Mouse (Mus musculus): ENCODE measurements around the gene Tigit.

Tigit gene

GRCm38 (mm10) chr16:43663978-43664579, at the start of gene Tigit:
Gene Tigit, minus strand, starts transcription at chr16:43664146.
- DNase-seq (ENCODE audit: low read depth, low spot score) = no peak

GRCm38 (mm10) chr16:43711361-43711760, 47.4 kb upstream of the Tigit start:
- no peak for DNase-seq (ENCODE audit: low read depth, low spot score)

GRCm38 (mm10) chr16:43710651-43711050, 46.7 kb upstream of the Tigit start:
- no peak for DNase-seq (ENCODE audit: low read depth, low spot score)

- DNase-seq (ENCODE audit: low read depth, low spot score) = no peak
Observed at GRCm38 (mm10) chr16:43710134-43710475, 46.2 kb upstream of the Tigit start.

- DNase-seq (ENCODE audit: low read depth, low spot score) = no peak
Observed at GRCm38 (mm10) chr16:43709432-43710133, 45.6 kb upstream of the Tigit start.

DNA sequence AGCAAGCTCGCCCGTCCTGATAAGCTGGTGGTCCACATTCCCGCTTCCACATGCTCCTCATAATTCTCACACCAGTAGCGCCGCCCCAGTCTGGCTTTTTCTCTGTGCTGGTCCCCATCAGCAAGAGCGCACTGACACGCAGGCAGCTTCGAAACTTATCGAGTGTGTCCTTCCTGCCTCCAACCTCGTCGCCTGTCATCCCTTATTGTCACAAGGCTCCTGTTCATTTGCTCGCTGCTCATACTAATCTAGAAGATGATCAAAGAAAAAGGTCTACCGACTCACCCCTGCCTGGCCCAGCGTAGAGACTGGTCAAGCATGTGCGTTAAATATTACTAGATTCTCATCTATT, 45.1 kb upstream of the Tigit start:
- no peak for DNase-seq (ENCODE audit: low read depth, low spot score)

DNA sequence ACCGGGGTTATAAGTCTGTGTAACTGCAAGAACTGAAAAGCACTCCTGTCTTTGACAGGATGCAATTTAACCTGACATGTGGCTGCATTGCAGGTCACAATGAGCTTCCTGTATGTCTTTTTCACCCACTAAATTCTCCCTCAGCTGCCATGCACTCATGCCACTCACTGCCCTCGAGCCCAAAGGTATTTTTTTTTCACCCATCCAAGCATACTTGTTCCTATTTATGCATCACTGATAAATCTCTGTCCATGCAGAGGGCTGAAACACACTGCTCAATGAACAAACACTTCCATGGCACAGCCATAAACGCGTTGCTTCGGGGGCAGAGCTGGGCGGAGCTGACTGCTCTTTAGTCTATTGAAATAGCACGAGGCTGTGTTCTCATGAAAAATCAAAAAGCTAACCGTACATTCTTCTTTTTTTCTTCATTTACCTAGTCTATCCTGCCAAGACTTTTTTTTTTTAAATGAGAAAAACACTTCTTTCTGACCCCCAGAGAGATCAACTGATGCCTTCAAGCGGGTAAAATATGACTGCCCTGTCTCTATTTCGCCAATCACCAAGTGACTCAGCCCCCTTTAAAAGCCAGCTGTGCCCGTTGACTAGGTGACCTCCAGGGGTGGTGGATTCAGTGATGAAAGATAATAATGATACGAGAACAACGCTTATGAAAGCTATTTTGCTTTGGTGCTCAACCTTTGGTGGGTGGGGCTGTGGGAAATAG, 44.6 kb upstream of the Tigit start:
- no peak for DNase-seq (ENCODE audit: low read depth, low spot score)

- no peak for DNase-seq (ENCODE audit: low read depth, low spot score)
Observed at GRCm38 (mm10) chr16:43701765-43702504, 38.0 kb upstream of the Tigit start.

DNA sequence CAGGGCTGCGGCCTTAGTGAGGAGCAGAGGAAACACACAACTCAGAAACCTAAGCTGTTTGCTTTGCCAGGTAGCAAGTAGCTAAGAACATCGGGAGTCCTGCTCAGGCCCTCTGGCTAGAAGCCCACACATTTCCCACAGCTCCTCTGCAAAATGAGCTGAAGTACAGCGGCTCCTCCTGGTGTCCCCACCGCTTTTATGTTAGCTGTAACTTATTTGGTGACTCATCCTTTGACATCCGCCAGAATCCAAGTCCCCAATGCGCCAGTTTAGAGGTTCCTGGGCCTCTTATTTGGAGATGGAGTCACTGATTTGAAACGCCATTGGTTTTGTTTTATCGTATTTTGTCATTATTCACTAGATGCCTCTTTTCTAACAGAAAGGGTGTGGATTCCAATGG, 36.6 kb upstream of the Tigit start:
- no peak for DNase-seq (ENCODE audit: low read depth, low spot score)

DNA sequence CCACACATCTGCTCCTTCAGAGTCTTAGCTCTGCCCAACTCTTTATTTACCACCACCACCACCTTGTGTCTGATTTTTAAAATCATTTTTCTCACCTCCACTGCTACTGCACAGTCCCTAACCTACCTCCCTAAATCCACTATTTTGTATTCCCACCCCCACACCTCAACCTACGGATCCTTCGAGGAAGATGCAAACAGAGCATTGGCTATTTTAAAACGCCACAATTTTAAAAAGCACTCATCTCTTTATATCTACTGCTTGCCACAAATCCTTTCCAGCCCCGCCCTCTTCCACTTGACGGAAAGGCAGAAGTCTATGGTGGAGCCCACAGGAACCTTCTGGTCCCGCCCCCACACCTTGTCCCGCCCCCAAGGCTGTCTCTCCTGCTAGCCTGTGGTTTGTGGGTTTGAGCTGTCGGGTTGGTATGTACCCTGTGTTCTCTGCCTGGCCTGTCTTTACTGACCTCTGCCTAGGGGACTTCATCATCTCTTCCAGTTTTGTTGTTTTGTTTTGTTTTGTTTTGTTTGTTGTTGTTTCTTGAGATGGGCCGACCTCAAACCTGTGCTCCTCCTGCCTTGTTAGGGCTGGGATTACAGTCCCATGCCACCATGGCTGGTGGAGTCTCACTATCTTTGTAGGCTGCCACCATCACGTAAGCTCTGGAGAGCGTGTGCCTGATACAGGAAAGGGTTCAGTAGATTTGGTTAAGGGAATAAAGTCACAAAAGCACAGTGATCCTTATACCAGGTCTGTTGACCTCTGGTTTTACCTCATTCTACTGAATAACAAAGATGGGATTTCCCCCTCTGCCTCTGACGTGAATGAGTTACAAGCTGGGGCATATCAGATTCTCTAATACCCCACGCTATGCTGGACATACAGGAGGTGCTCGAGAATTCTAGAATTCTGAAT, 35.0 kb upstream of the Tigit start:
- no peak for DNase-seq (ENCODE audit: low read depth, low spot score)

- DNase-seq (ENCODE audit: low read depth, low spot score) = no peak
Observed at GRCm38 (mm10) chr16:43697772-43698171, 33.8 kb upstream of the Tigit start.

- no peak for DNase-seq (ENCODE audit: low read depth, low spot score)
Observed at GRCm38 (mm10) chr16:43695852-43696251, 31.9 kb upstream of the Tigit start.

DNA sequence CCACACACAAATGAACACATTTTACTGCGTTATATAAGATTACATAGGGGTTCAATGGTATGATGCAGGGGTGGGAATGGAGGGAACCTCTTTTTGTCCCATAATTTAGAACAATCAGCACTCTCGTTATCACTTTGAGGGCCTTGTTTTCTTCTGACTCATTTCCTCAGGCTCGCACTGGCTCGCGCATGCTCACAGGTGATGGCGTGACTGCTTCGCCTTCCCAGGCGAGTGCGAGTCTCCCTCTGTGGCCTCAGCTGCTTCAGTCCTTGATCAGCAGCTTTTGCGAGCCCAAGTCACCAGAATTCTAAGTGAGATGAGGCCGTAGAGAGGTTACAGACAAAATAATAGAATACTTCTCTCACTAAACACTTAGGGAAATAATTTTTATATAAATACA, 30.2 kb upstream of the Tigit start:
- no peak for DNase-seq (ENCODE audit: low read depth, low spot score)

GRCm38 (mm10) chr16:43692611-43693010, 28.7 kb upstream of the Tigit start:
- DNase-seq (ENCODE audit: low read depth, low spot score) = no peak

- no peak for DNase-seq (ENCODE audit: low read depth, low spot score)
Observed at GRCm38 (mm10) chr16:43691741-43692140, 27.8 kb upstream of the Tigit start.

DNA sequence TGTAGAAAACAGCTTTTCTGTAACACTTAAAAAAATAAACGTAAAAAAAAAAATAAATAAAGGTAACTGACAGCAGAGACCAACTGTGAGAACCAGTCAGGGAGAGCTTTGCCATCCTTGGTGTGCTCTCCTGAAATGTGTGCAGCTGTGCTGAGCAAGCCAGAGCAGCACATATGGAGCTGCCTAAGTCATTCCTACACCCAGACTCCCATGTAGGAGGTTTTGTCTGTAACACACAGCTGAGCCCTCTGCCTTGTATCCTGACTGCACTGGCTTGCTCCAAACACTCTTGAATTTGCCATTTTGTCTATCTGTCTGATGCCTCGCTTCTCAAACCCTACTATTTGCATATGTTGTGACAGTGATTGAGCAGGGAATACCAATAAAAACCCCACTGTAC, 27.0 kb upstream of the Tigit start:
- no peak for DNase-seq (ENCODE audit: low read depth, low spot score)

DNA sequence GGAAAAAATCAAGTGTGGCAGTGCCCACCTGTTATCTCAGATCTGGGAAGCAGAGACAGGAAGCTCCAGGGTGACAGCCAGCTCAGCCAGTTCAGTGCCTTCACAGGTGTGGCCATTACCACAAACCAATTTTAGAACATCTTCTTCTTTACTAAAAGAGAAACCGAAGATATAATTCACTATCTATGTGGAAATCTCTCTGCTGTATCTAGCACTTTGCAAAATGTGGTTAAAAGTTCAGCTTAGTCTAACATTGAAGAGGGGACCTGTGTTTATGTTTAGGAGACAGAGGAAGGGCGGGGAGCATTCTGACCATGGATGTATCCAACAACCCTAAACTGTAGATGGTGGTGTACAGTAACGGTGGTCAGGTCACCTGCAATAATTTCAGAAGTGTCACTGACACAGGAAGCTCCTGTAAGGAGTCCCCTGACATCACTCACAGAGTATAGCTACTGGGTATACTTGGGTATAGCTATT, 26.3 kb upstream of the Tigit start:
- no peak for DNase-seq (ENCODE audit: low read depth, low spot score)

DNA sequence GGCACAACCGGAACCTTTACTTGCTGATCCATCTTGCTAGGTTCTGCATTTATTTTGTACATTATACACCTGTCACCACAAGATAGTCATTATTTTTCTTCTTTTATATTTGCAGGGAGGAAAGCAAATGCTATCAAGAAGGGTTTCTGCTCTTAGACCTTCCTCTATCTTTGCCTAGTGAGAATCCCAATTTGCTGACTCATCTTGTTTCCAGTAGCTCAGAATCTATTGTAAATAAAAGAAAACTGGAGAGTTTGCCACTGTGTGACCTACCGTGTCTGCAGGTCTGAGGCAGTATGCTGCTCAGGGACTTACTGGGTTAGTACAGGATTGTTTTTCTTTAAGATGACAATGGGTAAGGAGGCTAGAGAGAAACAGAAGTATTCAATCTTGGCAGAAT, 24.0 kb upstream of the Tigit start:
- DNase-seq (ENCODE audit: low read depth, low spot score) = no peak

DNA sequence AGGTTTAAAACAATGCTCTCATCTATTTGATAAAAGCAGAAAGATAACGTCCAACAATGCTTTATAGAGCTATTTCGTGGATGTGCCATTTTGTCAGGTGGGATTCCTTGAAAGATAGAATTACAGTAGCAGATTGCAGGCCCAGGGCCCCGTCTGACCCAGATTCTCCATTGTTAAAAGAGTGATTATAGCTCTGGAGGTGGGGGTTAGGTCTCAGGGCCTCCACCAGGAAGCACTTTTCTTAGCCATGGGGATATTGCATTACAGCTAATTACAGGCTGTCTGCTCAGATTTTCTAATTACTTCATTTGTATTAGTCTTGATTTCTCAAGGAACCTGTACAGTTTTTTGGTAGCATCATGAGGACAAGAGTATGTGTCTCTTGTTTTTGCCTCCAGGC, 10.5 kb upstream of the Tigit start:
- no peak for DNase-seq (ENCODE audit: low read depth, low spot score)

DNA sequence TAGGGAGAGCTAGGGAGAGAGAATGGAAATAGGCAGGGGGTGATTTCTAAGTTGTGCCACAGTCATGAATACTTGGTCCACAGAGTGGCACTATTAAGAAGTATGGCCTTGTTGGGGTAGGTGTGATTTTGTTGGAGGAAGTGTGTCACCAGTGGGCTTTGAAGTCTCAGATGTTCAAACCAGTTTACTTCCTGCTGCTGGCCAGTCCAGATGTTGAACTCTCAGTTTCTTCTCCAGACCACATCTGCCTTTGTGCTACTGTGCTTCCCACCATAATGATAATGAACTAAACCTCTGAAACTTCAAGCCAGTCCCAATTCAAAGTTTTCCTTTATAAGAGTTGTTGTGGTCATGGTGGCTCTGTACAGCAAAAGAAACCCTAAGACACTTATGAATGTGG, 8.8 kb upstream of the Tigit start:
- no peak for DNase-seq (ENCODE audit: low read depth, low spot score)

DNA sequence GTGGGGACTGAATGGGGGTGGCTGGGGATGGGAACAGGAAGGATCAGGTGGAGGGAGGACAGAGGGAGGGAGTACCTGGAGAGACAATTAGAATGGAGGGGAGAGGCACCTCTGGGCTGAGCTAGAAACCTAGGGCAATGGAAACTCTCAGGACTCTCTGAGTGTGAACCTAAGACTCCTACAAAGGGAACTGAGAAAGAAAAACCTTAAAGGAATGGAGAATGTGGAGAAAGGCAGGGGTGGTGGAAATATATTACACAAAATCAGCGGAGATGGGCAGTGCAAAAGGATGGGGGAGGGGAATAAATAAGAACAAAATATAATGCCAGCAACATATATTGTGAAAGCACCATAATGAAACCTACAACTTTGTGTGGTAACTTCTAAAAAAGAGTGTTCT, 8.0 kb upstream of the Tigit start:
- DNase-seq (ENCODE audit: low read depth, low spot score) = no peak
